Mouse (Mus musculus) adrenal gland, adult 2 months (tissue): ENCODE data around the gene Dnajb3. TPM values are rescaled to one million over a fixed set of nuclear protein-coding genes. Genes with fewer than 3 reads are reported as not detected.

Experiments
- polyA plus RNA-seq: library from polyadenylated mRNA; depleted of rRNA; stranded (reverse); fragments of >200 nt; gene quantifications from 2 replicates; pipeline ENCODE4 v1.2.3, GENCODE M21; 2012; rRNA removed
- total RNA-seq, 2 experiments: library from RNA; stranded (reverse); gene quantifications; 2 replicates each; pipeline ENCODE4 v1.2.3; 2021

The Dnajb3 gene
- total and polyA plus RNA-seq, 3 experiments = 1.8 to 3.7 (median 3.1) TPM

Other genes with a start within 250 kb of the Dnajb3 start
- 10 to 100 TPM; 21.5 to 22.6 TPM for gene Usp40, start 197.2 kb downstream of the Dnajb3 start, total RNA-seq
- gene Usp40, start 197.2 kb downstream of the Dnajb3 start, polyA plus RNA-seq = 4.5 and 5.0 TPM in 2 replicates
- not detected for gene Ugt1a10, start 150.4 kb downstream of the Dnajb3 start, total RNA-seq
- gene Ugt1a10, start 150.4 kb downstream of the Dnajb3 start, polyA plus RNA-seq = not detected in 2 replicates
- under 1 TPM; 0.14 to 0.61 TPM for gene Ugt1a9, start 135.0 kb downstream of the Dnajb3 start, total RNA-seq
- gene Ugt1a9, start 135.0 kb downstream of the Dnajb3 start, polyA plus RNA-seq = not detected in 2 replicates
- gene Ugt1a8, start 118.0 kb downstream of the Dnajb3 start, total RNA-seq = not detected
- gene Ugt1a8, start 118.0 kb downstream of the Dnajb3 start, polyA plus RNA-seq = not detected in 2 replicates
- 1 to 10 TPM; 1.8 to 2.7 TPM for gene Ugt1a7c, start 110.7 kb downstream of the Dnajb3 start, total RNA-seq
- 0.50 and 1.2 TPM in 2 replicates for gene Ugt1a7c, start 110.7 kb downstream of the Dnajb3 start, polyA plus RNA-seq
- 1 to 10 TPM; 4.8 to 6.5 TPM for gene Ugt1a6b, start 102.5 kb downstream of the Dnajb3 start, total RNA-seq
- 8.9 and 9.5 TPM in 2 replicates for gene Ugt1a6b, start 102.5 kb downstream of the Dnajb3 start, polyA plus RNA-seq
- gene Ugt1a6a, start 71.0 kb downstream of the Dnajb3 start, total RNA-seq = 10 to 100 TPM; 10.5 to 17.9 TPM
- gene Ugt1a6a, start 71.0 kb downstream of the Dnajb3 start, polyA plus RNA-seq = 5.1 and 7.6 TPM in 2 replicates
- under 1 TPM; 0.14 to 0.29 TPM for gene Ugt1a5, start 39.8 kb downstream of the Dnajb3 start, total RNA-seq
- 0.07 and 0.11 TPM in 2 replicates for gene Ugt1a5, start 39.8 kb downstream of the Dnajb3 start, polyA plus RNA-seq
- under 1 TPM in 1 of 2 experiments, not detected in 1; 0.29 TPM for gene Ugt1a2, start 5.2 kb downstream of the Dnajb3 start, total RNA-seq
- not detected in 2 replicates for gene Ugt1a2, start 5.2 kb downstream of the Dnajb3 start, polyA plus RNA-seq
- gene Ugt1a1, start 6.2 kb upstream of the Dnajb3 start, total RNA-seq = 10 to 100 TPM in 1 of 2 experiments, not detected in 1; 53.5 TPM
- 4.0 and 9.7 TPM in 2 replicates for gene Ugt1a1, start 6.2 kb upstream of the Dnajb3 start, polyA plus RNA-seq
- gene Mroh2a, start 21.2 kb upstream of the Dnajb3 start, total RNA-seq = under 1 TPM in 1 of 2 experiments, not detected in 1; 0.10 TPM
- gene Mroh2a, start 21.2 kb upstream of the Dnajb3 start, polyA plus RNA-seq = 0.03 and 0.17 TPM in 2 replicates
- gene Hjurp, start 71.9 kb upstream of the Dnajb3 start, total RNA-seq = 10 to 100 TPM; 24.7 to 25.5 TPM
- gene Hjurp, start 71.9 kb upstream of the Dnajb3 start, polyA plus RNA-seq = 13.6 and 17.5 TPM in 2 replicates
- not detected for gene Trpm8, start 71.9 kb upstream of the Dnajb3 start, total RNA-seq
- not detected in 2 replicates for gene Trpm8, start 71.9 kb upstream of the Dnajb3 start, polyA plus RNA-seq
- 1 to 10 TPM in 1 of 2 experiments, not detected in 1; 1.0 TPM for gene Spp2, start 201.2 kb upstream of the Dnajb3 start, total RNA-seq
- gene Spp2, start 201.2 kb upstream of the Dnajb3 start, polyA plus RNA-seq = 0.11 TPM in 1 of 2 replicates, not detected in the other